Mouse (Mus musculus) layer of hippocampus, adult 11-12 months (tissue): ENCODE results near the gene Luzp4.
"Not testable (repeated sequence)": the region's sequence is repeated elsewhere in the genome, so short reads cannot be mapped to it uniquely, and the experiment has no call there.

Experiments used
- DNase-seq: peaks from one replicate; pipeline ENCODE4 v3.0.0; 2022; ENCODE audit warnings: low spot score

Luzp4 gene

GRCm38 (mm10) chrX:148857340-148857739 lies at the start of gene Luzp4:
Gene Luzp4 (plus strand): TSS chrX:148857640.
- DNase-seq, result not testable (repeated sequence)

GRCm38 (mm10) chrX:148841801-148842200 lies 15.6 kb upstream of the Luzp4 start:
- not testable (repeated sequence) for DNase-seq
